In the genomic region with DNA sequence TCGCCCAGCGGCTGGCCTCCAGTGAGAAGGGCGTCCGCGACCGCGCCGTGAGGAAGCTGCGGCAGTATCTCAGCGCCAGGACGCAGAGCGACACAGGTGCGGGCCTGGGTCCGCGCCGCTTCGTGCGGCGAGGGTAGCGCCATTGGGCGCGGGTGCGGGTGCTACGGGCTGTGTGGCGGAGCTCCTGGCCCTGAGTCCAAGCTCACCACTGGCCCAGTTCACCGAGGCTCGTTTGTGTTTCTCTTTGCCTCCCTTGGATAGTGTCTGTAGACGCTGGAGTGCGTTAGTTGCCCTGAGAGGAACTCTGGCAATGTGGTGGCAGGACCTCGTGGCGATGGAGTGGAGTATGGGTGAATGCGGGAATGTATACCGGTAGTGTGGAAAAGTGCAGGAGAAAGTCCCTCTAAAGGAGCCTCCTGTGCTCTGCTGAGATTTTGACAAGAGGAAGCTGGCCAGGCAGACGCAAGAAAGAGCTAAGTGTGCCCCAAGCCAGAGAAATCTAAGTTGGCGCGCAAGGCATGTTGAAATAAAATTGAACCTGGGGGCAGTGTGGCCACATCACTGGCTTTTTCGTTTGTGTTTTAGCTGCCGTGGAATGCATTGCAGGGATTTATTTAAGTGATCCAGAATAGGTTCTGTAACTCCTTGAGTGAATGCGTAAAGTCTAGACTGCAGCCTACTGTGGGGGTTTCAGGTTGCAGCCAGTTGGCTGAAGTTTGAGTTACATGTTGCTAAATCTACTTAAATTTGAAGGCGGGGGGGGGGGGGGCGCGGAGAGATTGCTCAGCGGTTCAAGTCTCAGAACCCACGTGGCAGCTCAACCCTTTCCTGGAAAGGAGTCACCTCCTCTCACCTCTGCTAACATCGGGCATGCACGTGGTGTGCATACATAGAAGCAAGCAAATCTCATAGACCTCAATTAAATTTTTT, we compare ENCODE assay signal across 8 mouse cellular contexts. TPM values are rescaled to one million over a fixed set of nuclear protein-coding genes. Genes with fewer than 3 reads are reported as not detected.
DNase-seq lines count a peak whose midpoint lies in the region; ATAC-seq and TF ChIP-seq lines count a peak whose summit lies in the region.

No protein-coding gene starts in this region.

- WGBS in intestine, embryonic 14.5 days: under 1% methylated on average over 46 of the region's 46 CpGs
- WGBS in midbrain, embryonic 16.5 days: 1% methylated on average over 40 of the region's 46 CpGs

- peak overlapping the region; percentile 90 for H3ac ChIP-seq in C2C12 (ENCODE audit: control insufficient read depth, insufficient read length, low read depth)

- no peaks in the 10 kb centered on the region for H3K9me3 ChIP-seq in erythroblast, embryonic 14.5 days (ENCODE audit: control insufficient read depth, low read length)
- H3K9me3 ChIP-seq in intestine, embryonic 14.5 days (ENCODE audit: control insufficient read depth, low read length): no peaks in the 10 kb centered on the region
- H3K9me3 ChIP-seq in midbrain, embryonic 16.5 days (replicated peaks; ENCODE audit: control insufficient read depth, low read length, poor library complexity, severe bottlenecking): no peaks in the 10 kb centered on the region

- peak overlapping the region; percentile 74 for H3K4me2 ChIP-seq in intestine, embryonic 14.5 days (ENCODE audit: low read length)
- peak overlapping the region; percentile 90 for H3K4me2 ChIP-seq in midbrain, embryonic 16.5 days (ENCODE audit: low read length)

- no peak for TF ChIP-seq CTCF in C2C12 (IDR thresholded peaks at IDR 0.05; ENCODE audit: control insufficient read depth, insufficient read depth, insufficient read length)

- H3K36me3 ChIP-seq in erythroblast, embryonic 14.5 days (ENCODE audit: control insufficient read depth): peaks cover 14% of the 10 kb centered on the region
- H3K36me3 ChIP-seq in C2C12 (ENCODE audit: control insufficient read depth, insufficient read depth): peaks cover 27% of the 10 kb centered on the region
- H3K36me3 ChIP-seq in intestine, embryonic 14.5 days (ENCODE audit: control insufficient read depth, insufficient read depth, low read length): 0 out of 2 replicates have a peak, but pooled peaks cover 4% of the 10 kb centered on the region
- H3K36me3 ChIP-seq in midbrain, embryonic 16.5 days (ENCODE audit: control insufficient read depth, insufficient read depth, low read length): no peaks in the 10 kb centered on the region

- intact Hi-C loops in left cerebral cortex, postnatal 14 days (cut with DNase I): loop anchor here (5.0 to 10.0 kb wide), 2 partner anchors 171 to 248 kb away; a partner anchor contains a TSS

- peak overlapping the region; percentile 84 for H3K4me3 ChIP-seq in erythroblast, embryonic 14.5 days (replicated peaks)
- H3K4me3 ChIP-seq in C2C12 (ENCODE audit: insufficient read depth, poor library complexity, severe bottlenecking): peak overlapping the region; percentile 91
- peak overlapping the region; percentile 97 for H3K4me3 ChIP-seq in intestine, embryonic 14.5 days (ENCODE audit: low read depth, low read length)
- peak overlapping the region; percentile 83 for H3K4me3 ChIP-seq in midbrain, embryonic 16.5 days (ENCODE audit: low read depth, low read length)

- H3K79me3 ChIP-seq in C2C12 (ENCODE audit: low read depth): peaks cover 52% of the 10 kb centered on the region

- no peaks in the 10 kb centered on the region for H3K27me3 ChIP-seq in erythroblast, embryonic 14.5 days (ENCODE audit: control insufficient read depth)
- H3K27me3 ChIP-seq in C2C12 (ENCODE audit: control insufficient read depth, insufficient read depth, insufficient read length): no peaks in the 10 kb centered on the region
- no peaks in the 10 kb centered on the region for H3K27me3 ChIP-seq in intestine, embryonic 14.5 days (replicated peaks; ENCODE audit: control insufficient read depth, insufficient read depth, low read length)
- H3K27me3 ChIP-seq in midbrain, embryonic 16.5 days (ENCODE audit: control insufficient read depth, insufficient read depth, low read depth, low read length): no peaks in the 10 kb centered on the region

- peaks cover 36% of the 10 kb centered on the region for H3K4me1 ChIP-seq in erythroblast, embryonic 14.5 days (ENCODE audit: control insufficient read depth)
- peaks cover 16% of the 10 kb centered on the region for H3K4me1 ChIP-seq in intestine, embryonic 14.5 days (replicated peaks; ENCODE audit: control insufficient read depth, insufficient read depth, low read length)
- peaks cover 24% of the 10 kb centered on the region for H3K4me1 ChIP-seq in midbrain, embryonic 16.5 days (ENCODE audit: control insufficient read depth, insufficient read depth, low read length)

- peaks cover 60% of the 10 kb centered on the region for H3K79me2 ChIP-seq in C2C12 (ENCODE audit: control insufficient read depth, insufficient read depth)

- peak overlapping the region; percentile 60 for H3K9ac ChIP-seq in intestine, embryonic 14.5 days (ENCODE audit: low read length)
- peak overlapping the region; percentile 83 for H3K9ac ChIP-seq in midbrain, embryonic 16.5 days (ENCODE audit: low read depth, low read length)

- no peak for ATAC-seq in erythroblast, adult 5-6 weeks (replicated peaks; ENCODE audit: low FRiP score, poor library complexity, severe bottlenecking)
- peak; percentile 64; the same call in 1 of the 2 replicates for ATAC-seq in intestine, embryonic 14.5 days (replicated peaks; ENCODE audit: low FRiP score, low TSS enrichment, low read depth)
- ATAC-seq in midbrain, embryonic 16.5 days: peak; percentile 85
- ATAC-seq in monocyte, adult 5-6 weeks (replicated peaks; ENCODE audit: insufficient number of reproducible peaks, low FRiP score, low TSS enrichment, poor library complexity, severe bottlenecking): no peak

- H3K27ac ChIP-seq in intestine, embryonic 14.5 days (ENCODE audit: low read depth): peak overlapping the region; percentile 84; the same call in 1 of the 2 replicates
- H3K27ac ChIP-seq in midbrain, embryonic 16.5 days (ENCODE audit: low read length): peak overlapping the region; percentile 85

- DNase-seq in embryo, embryonic 10.5 days (ENCODE audit: low spot score): peak; percentile 49
- DNase-seq in intestine, embryonic 14.5 days (ENCODE audit: low spot score): peak; percentile 82
- DNase-seq in left cerebral cortex, postnatal 14 days (ENCODE audit: low spot score in 2 of 2): no peak

TF ChIP-seq in C2C12, 6 proteins besides CTCF, POLR2A, EP300 and RAD21:
- TF ChIP-seq MYOG (IDR thresholded peaks at IDR 0.05; ENCODE audit: control insufficient read depth, extremely low read depth, insufficient read length) (no peak), MYOD1 (IDR thresholded peaks at IDR 0.05; ENCODE audit: control insufficient read depth, insufficient read length, low read depth) (no peak), MAX (IDR thresholded peaks at IDR 0.05) (no peak), FOSL1 (IDR thresholded peaks at IDR 0.05; ENCODE audit: insufficient read depth, low read length, poor library complexity, severe bottlenecking) (no peak), USF1 (IDR thresholded peaks at IDR 0.05; ENCODE audit: low read depth) (no peak), CEBPB (IDR thresholded peaks at IDR 0.05; ENCODE audit: low read depth) (no peak)

RNA-seq across cellular contexts. Expression of a gene that starts 0.6 kb away (rescaled TPM):
- not detected in 2 replicates for polyA plus RNA-seq in erythroblast, embryonic 14.5 days (2012)
- not detected in 2 replicates for total RNA-seq in erythroblast, adult 5-6 weeks (2015; ENCODE audit: low replicate concordance)
- not detected in 2 replicates for total RNA-seq in erythroblast, adult 5-6 weeks (2017; ENCODE audit: low replicate concordance)
- polyA plus RNA-seq in C2C12 (2012; fragmentation: generic; extraction: Trizol): 1.1 TPM
- polyA plus RNA-seq in intestine, embryonic 14.5 days (2014; fragmentation: Nextera tagmentation; extraction: Ambion mirVana): 0.35 and 0.39 TPM in 2 replicates
- polyA plus RNA-seq in midbrain, embryonic 16.5 days (2015; fragmentation: Nextera tagmentation; extraction: Ambion mirVana): 0.65 and 0.76 TPM in 2 replicates
- not detected in 3 replicates for total RNA-seq in monocyte, adult 5-6 weeks (2017)
- total RNA-seq in left cerebral cortex, postnatal 14 days (2021): under 1 TPM; 0.68 to 0.80 TPM

RNA-seq across cellular contexts. Expression of a gene that starts 0.9 kb away (rescaled TPM):
- 2.1 and 2.3 TPM in 2 replicates for polyA plus RNA-seq in erythroblast, embryonic 14.5 days (2012)
- 6.3 and 13.1 TPM in 2 replicates for total RNA-seq in erythroblast, adult 5-6 weeks (2015; ENCODE audit: low replicate concordance)
- 5.2 and 5.4 TPM in 2 replicates for total RNA-seq in erythroblast, adult 5-6 weeks (2017; ENCODE audit: low replicate concordance)
- 21.0 TPM for polyA plus RNA-seq in C2C12 (2012; fragmentation: generic; extraction: Trizol)
- 73.2 and 79.0 TPM in 2 replicates for polyA plus RNA-seq in intestine, embryonic 14.5 days (2014; fragmentation: Nextera tagmentation; extraction: Ambion mirVana)
- 42.5 and 44.9 TPM in 2 replicates for polyA plus RNA-seq in midbrain, embryonic 16.5 days (2015; fragmentation: Nextera tagmentation; extraction: Ambion mirVana)
- 45.7 to 57.2 TPM (median 48.0 TPM) in 3 replicates for total RNA-seq in monocyte, adult 5-6 weeks (2017)
- 10 to 100 TPM; 18.2 to 21.2 TPM for total RNA-seq in left cerebral cortex, postnatal 14 days (2021)

Comparison
In these comparisons a context has a peak if more than half of its experiments do, and no peak if none do; other contexts are left out.
1. ATAC-seq: peak in intestine, embryonic 14.5 days (single experiment) and midbrain, embryonic 16.5 days (single experiment); none in erythroblast, adult 5-6 weeks (single experiment) and monocyte, adult 5-6 weeks (single experiment).
2. DNase-seq: peak in embryo, embryonic 10.5 days (single experiment) and intestine, embryonic 14.5 days (single experiment); none in left cerebral cortex, postnatal 14 days (0 of 2).
3. Peak in every context shown above with its lines, with median percentiles within 50 percentile points of each other: H3K4me3 ChIP-seq.